Mouse (Mus musculus): ENCODE data around the gene Fam193b. TPM values are rescaled to one million over a fixed set of nuclear protein-coding genes. Genes with fewer than 3 reads are reported as not detected.

The Fam193b gene
- polyA plus RNA-seq, 1 experiment from 2014 or later, result 39.6 TPM

DNA sequence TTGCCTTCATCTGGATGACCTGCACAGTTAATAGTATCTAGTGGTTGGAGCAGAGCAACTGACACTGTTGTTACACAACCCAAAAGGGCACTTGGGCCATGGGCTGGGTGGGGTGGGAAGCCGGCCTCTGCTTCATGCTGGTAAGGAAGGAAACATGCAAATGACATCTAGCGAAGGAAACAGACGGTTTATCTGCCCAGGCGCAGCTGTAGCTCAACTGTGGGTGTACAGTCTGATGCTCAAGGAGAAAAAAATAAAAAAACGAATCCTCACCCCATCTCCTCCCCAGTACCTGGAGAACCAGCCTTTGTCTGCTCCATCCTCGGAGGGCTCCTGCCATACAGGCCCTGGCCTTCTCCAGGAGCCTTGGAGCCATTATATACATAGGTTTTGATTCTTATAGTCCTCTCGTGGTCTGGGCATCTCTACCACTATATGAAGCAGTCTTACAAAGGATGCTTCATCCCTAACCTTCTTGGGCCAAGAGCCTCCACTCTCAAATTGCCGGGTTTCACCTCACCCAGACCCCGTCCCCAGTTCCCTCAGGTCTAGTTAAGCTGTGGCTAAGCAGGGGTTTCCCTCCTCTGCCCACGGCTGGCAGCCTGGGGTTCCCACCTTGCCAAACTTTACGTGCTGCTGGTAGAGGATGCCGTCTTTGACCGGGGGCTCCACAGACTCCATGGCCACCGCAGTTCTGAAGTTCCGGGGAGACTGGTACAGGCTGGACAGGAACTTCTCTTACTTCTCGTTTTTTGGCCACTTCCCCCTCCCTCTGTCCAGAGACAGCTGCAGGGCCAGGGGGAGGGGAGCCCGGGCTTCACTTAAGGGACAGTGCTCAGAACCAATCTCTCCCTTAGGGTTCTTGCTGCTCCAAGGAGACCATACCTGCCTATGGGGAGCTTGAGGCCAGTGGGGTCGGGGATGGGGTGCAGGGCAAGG lies 42.8 kb downstream of the Fam193b start:
- H3K4me3 ChIP-seq (ENCODE audit: low read depth, low read length), result no peak overlapping the region
- H3K27me3 ChIP-seq (ENCODE audit: control insufficient read depth, insufficient read depth, low read length), result no peaks in the 10 kb centered on the region
- H3K4me2 ChIP-seq (replicated peaks; ENCODE audit: low read depth, low read length), result no peak overlapping the region
- H3K36me3 ChIP-seq (ENCODE audit: control insufficient read depth, insufficient read depth, low read length), result peaks cover 38% of the 10 kb centered on the region
- WGBS, result 75% methylated on average over 18 of the region's 18 CpGs
- no peak for ATAC-seq (ENCODE audit: insufficient number of reproducible peaks, insufficient read depth, low FRiP score, low read depth)
- H3K27ac ChIP-seq (ENCODE audit: low read length), result no peak overlapping the region
- H3K9me3 ChIP-seq (ENCODE audit: control insufficient read depth, low read depth, low read length), result no peaks in the 10 kb centered on the region
- no peaks in the 10 kb centered on the region for H3K4me1 ChIP-seq (ENCODE audit: control insufficient read depth, insufficient read depth, low read length)
- H3K9ac ChIP-seq (replicated peaks; ENCODE audit: low read depth, low read length), result no peak overlapping the region

GRCm38 (mm10) chr13:55527212-55527611 lies 43.7 kb downstream of the Fam193b start:
- ATAC-seq (ENCODE audit: insufficient number of reproducible peaks, insufficient read depth, low FRiP score, low read depth), result no peak
- H3K36me3 ChIP-seq (ENCODE audit: control insufficient read depth, insufficient read depth, low read length), result peaks cover 29% of the 10 kb centered on the region
- 87% methylated on average over 16 of the region's 16 CpGs for WGBS

DNA sequence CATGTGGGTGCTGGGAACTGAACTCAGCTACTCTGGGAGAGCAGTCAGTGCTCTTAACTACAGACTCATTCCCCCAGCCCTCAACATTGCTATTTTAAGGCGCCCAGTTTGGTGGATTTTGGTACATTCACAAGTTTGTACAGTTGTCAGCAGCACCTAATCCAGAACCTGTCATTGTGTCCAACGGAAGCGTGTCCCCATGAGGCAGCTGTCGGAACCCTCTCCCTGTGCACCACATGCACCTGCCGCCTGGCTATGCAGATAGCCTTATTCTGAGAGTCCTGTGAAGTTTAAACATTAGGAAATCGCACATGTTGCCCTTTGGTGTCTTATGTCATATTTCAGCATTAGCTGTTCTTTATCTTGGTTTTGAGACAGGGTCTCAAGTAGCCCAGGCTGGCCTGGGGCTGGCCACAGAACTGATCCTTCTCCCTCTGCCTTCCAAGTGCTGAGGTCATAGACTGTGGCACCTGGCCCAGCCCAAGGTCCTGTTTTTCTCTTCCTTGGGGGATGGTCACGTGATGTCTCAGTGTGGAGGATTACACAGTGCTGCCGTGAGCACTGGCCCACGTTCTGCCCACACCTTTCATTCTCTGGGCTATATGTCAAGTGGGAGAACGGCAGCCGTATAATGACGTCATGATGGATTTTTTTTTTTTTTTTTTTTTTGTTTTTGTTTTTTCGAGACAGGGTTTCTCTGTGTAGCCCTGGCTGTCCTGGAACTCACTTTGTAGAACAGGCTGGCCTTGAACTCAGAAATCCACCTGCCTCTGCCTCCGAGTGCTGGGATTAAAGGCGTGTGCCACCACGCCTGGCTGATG lies 45.0 kb downstream of the Fam193b start:
- H3K4me2 ChIP-seq (replicated peaks; ENCODE audit: low read depth, low read length), result no peak overlapping the region
- H3K4me3 ChIP-seq (ENCODE audit: low read depth, low read length), result no peak overlapping the region
- peaks cover 18% of the 10 kb centered on the region for H3K36me3 ChIP-seq (ENCODE audit: control insufficient read depth, insufficient read depth, low read length)
- H3K4me1 ChIP-seq (ENCODE audit: control insufficient read depth, insufficient read depth, low read length), result no peaks in the 10 kb centered on the region
- H3K27me3 ChIP-seq (ENCODE audit: control insufficient read depth, insufficient read depth, low read length), result no peaks in the 10 kb centered on the region
- H3K9me3 ChIP-seq (ENCODE audit: control insufficient read depth, low read depth, low read length), result no peaks in the 10 kb centered on the region
- H3K27ac ChIP-seq (ENCODE audit: low read length), result no peak overlapping the region
- ATAC-seq (ENCODE audit: insufficient number of reproducible peaks, insufficient read depth, low FRiP score, low read depth), result no peak
- H3K9ac ChIP-seq (replicated peaks; ENCODE audit: low read depth, low read length), result no peak overlapping the region
- WGBS, result 77% methylated on average over 15 of the region's 16 CpGs

More at GRCm38 (mm10) chr13:55527212-55527611, 43.7 kb downstream of the Fam193b start:
- Histone ChIP-seq H3K27ac (ENCODE audit: low read length) (no peak overlapping the region), H3K4me1 (ENCODE audit: control insufficient read depth, insufficient read depth, low read length) (no peaks in the 10 kb centered on the region), H3K27me3 (ENCODE audit: control insufficient read depth, insufficient read depth, low read length) (no peaks in the 10 kb centered on the region), H3K9me3 (ENCODE audit: control insufficient read depth, low read depth, low read length) (no peaks in the 10 kb centered on the region), H3K4me2 (replicated peaks; ENCODE audit: low read depth, low read length) (no peak overlapping the region), H3K4me3 (ENCODE audit: low read depth, low read length) (no peak overlapping the region), H3K9ac (replicated peaks; ENCODE audit: low read depth, low read length) (no peak overlapping the region)

DNA sequence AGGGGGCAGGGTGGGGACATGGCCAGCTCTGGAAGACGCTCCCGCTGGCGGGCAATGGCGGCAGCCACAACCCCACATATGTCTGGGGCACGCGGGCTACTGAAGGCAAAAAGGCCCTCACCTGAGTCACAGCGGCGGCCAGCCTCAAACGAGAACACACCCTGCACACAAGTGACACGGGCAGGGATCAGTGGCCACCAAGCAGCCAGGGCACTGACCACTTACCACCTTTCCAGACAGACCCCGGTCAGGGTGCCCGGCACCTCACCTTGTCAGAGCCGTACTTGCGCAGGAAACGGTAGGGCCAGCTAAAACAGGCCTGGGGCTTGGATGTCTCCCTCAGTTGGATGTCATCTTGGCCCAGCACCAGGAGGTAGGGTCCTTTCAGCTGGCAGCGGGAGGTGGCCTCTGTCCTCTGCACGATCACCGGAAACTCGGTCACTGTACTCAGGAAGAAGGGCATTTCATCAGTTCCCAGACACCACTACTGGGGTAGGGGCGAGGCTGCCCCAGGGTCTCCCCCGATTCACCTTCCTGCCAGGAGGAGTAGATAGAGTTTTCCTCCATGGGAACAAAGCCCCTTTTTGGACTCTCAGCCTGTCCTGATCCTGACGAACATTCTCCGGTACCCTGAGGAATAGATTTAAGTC lies 46.8 kb downstream of the Fam193b start:
- no peak overlapping the region for H3K4me3 ChIP-seq (ENCODE audit: low read depth, low read length)
- no peak for ATAC-seq (ENCODE audit: insufficient number of reproducible peaks, insufficient read depth, low FRiP score, low read depth)
- 88% methylated on average over 23 of the region's 23 CpGs for WGBS

GRCm38 (mm10) chr13:55523278-55523677 lies 47.6 kb downstream of the Fam193b start:
- Histone ChIP-seq H3K9me3 (ENCODE audit: control insufficient read depth, low read depth, low read length) (no peaks in the 10 kb centered on the region), H3K4me2 (replicated peaks; ENCODE audit: low read depth, low read length) (no peak overlapping the region), H3K36me3 (ENCODE audit: control insufficient read depth, insufficient read depth, low read length) (no peaks in the 10 kb centered on the region), H3K27me3 (ENCODE audit: control insufficient read depth, insufficient read depth, low read length) (no peaks in the 10 kb centered on the region), H3K27ac (ENCODE audit: low read length) (no peak overlapping the region), H3K4me3 (ENCODE audit: low read depth, low read length) (no peak overlapping the region), H3K4me1 (ENCODE audit: control insufficient read depth, insufficient read depth, low read length) (no peaks in the 10 kb centered on the region), H3K9ac (replicated peaks; ENCODE audit: low read depth, low read length) (no peak overlapping the region)
- WGBS, result 67% methylated on average over 17 of the region's 17 CpGs
- ATAC-seq (ENCODE audit: insufficient number of reproducible peaks, insufficient read depth, low FRiP score, low read depth), result no peak

More for the DNA sequence above, 46.8 kb downstream of the Fam193b start:
- Histone ChIP-seq H3K27me3 (ENCODE audit: control insufficient read depth, insufficient read depth, low read length) (no peaks in the 10 kb centered on the region), H3K9ac (replicated peaks; ENCODE audit: low read depth, low read length) (no peak overlapping the region), H3K36me3 (ENCODE audit: control insufficient read depth, insufficient read depth, low read length) (0 out of 2 replicates have a peak, but pooled peaks cover under 1% of the 10 kb centered on the region), H3K9me3 (ENCODE audit: control insufficient read depth, low read depth, low read length) (no peaks in the 10 kb centered on the region), H3K4me1 (ENCODE audit: control insufficient read depth, insufficient read depth, low read length) (no peaks in the 10 kb centered on the region), H3K4me2 (replicated peaks; ENCODE audit: low read depth, low read length) (no peak overlapping the region), H3K27ac (ENCODE audit: low read length) (no peak overlapping the region)

DNA sequence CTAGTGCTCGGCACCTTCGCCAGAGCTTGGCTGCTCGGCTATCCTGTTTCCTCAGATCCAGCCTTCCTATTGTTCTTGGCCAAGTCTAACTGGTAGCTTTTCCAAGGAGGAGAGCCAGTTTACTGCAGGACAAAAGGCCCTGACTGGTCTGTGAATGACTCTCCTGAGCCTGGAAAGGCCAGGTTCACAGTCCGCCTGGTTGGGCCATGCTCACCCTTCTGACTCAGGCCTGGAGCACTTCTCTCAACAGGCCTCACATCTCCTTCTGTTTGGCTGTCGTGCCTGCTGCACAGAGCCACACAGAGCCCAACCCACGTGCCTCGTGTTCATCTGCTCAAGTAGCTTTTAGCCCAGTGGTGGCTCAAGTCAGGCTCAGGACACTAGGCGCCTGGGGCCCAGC lies 48.2 kb downstream of the Fam193b start:
- Histone ChIP-seq H3K4me1 (ENCODE audit: control insufficient read depth, insufficient read depth, low read length) (no peaks in the 10 kb centered on the region), H3K36me3 (ENCODE audit: control insufficient read depth, insufficient read depth, low read length) (no peaks in the 10 kb centered on the region), H3K9me3 (ENCODE audit: control insufficient read depth, low read depth, low read length) (no peaks in the 10 kb centered on the region), H3K9ac (replicated peaks; ENCODE audit: low read depth, low read length) (no peak overlapping the region), H3K27me3 (ENCODE audit: control insufficient read depth, insufficient read depth, low read length) (no peaks in the 10 kb centered on the region), H3K4me2 (replicated peaks; ENCODE audit: low read depth, low read length) (no peak overlapping the region), H3K27ac (ENCODE audit: low read length) (no peak overlapping the region), H3K4me3 (ENCODE audit: low read depth, low read length) (no peak overlapping the region)
- WGBS, result 63% methylated on average over 8 of the region's 8 CpGs
- no peak for ATAC-seq (ENCODE audit: insufficient number of reproducible peaks, insufficient read depth, low FRiP score, low read depth)

DNA sequence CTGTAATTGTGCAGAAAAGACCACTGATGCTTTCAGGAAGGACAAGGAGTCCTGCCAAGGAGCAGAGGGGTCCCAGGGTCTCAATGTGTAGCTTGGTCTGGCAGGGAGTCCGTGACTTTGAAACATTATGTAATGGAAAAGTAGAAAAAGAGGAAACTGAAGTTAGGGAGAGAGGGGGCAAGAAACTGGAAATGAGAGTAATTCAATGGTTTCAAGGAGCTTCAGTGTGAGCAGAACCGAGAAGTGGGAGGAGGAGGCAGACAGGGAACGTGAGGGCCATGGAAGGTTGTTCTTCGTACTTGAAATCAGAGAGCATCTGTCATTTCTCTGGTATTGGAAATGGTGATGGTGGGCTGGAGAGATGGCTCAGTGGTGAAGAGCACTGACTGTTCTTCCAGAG lies 51.3 kb downstream of the Fam193b start:
- Histone ChIP-seq H3K27ac (ENCODE audit: low read length) (no peak overlapping the region), H3K4me3 (ENCODE audit: low read depth, low read length) (no peak overlapping the region), H3K9me3 (ENCODE audit: control insufficient read depth, low read depth, low read length) (no peaks in the 10 kb centered on the region), H3K27me3 (ENCODE audit: control insufficient read depth, insufficient read depth, low read length) (no peaks in the 10 kb centered on the region), H3K36me3 (ENCODE audit: control insufficient read depth, insufficient read depth, low read length) (no peaks in the 10 kb centered on the region), H3K9ac (replicated peaks; ENCODE audit: low read depth, low read length) (no peak overlapping the region), H3K4me1 (ENCODE audit: control insufficient read depth, insufficient read depth, low read length) (no peaks in the 10 kb centered on the region), H3K4me2 (replicated peaks; ENCODE audit: low read depth, low read length) (no peak overlapping the region)
- ATAC-seq (ENCODE audit: insufficient number of reproducible peaks, insufficient read depth, low FRiP score, low read depth), result no peak
- WGBS, result 73% methylated on average over 4 of the region's 4 CpGs

DNA sequence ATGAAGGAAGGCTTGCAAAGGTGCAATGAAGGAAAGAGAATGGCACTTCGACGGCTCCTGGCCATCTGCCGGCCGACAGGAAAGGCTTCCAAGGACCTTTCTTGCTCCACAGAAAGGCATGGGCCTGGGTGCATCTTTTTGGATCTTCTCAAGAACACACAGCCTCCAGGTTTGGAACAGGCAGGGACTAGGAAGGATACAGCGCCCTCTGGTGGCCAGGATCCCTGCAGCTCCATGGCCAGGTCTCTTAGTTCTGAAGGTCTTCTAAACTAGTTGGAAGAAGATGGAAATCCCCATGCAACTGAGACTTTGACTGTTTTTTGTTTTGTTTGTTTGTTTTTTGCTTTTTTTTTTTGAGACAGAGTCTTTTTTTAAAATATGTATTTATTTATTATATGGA lies 54.0 kb downstream of the Fam193b start:
- Histone ChIP-seq H3K9me3 (ENCODE audit: control insufficient read depth, low read depth, low read length) (no peaks in the 10 kb centered on the region), H3K9ac (replicated peaks; ENCODE audit: low read depth, low read length) (no peak overlapping the region), H3K4me2 (replicated peaks; ENCODE audit: low read depth, low read length) (no peak overlapping the region), H3K36me3 (ENCODE audit: control insufficient read depth, insufficient read depth, low read length) (no peaks in the 10 kb centered on the region), H3K27ac (ENCODE audit: low read length) (no peak overlapping the region), H3K4me3 (ENCODE audit: low read depth, low read length) (no peak overlapping the region), H3K4me1 (ENCODE audit: control insufficient read depth, insufficient read depth, low read length) (peaks cover 6% of the 10 kb centered on the region), H3K27me3 (ENCODE audit: control insufficient read depth, insufficient read depth, low read length) (no peaks in the 10 kb centered on the region)
- 4% methylated on average over 5 of the region's 5 CpGs for WGBS
- ATAC-seq (ENCODE audit: insufficient number of reproducible peaks, insufficient read depth, low FRiP score, low read depth), result no peak

Data from stomach, embryonic 14.5 days (tissue).